Mouse (Mus musculus): ENCODE data around the gene Zc3h7a. TPM values are rescaled to one million over a fixed set of nuclear protein-coding genes. Genes with fewer than 3 reads are reported as not detected.
A peak's percentile ranks its signal among the peaks of the same experiment; 100 is the strongest.

Zc3h7a gene
- polyA plus RNA-seq, 1 experiment from 2014 or later, result 37.4 TPM

- Histone ChIP-seq H3K4me1 (replicated peaks; ENCODE audit: control insufficient read depth, insufficient read depth) (0 out of 2 replicates have a peak, but pooled peaks cover 2% of the 10 kb centered on the region), H3K27me3 (ENCODE audit: control insufficient read depth, insufficient read depth, low read length) (no peaks in the 10 kb centered on the region), H3K36me3 (ENCODE audit: control insufficient read depth, insufficient read depth, low read length) (peaks cover 11% of the 10 kb centered on the region), H3K9ac (ENCODE audit: low read length) (peak overlapping the region; percentile 98), H3K9me3 (ENCODE audit: control insufficient read depth, low read length) (no peaks in the 10 kb centered on the region), H3K27ac (replicated peaks) (peak overlapping the region; percentile 95), H3K4me3 (ENCODE audit: low read depth, low read length) (peak overlapping the region; percentile 96), H3K4me2 (replicated peaks; ENCODE audit: low read depth) (peak overlapping the region; percentile 90)
- ATAC-seq (ENCODE audit: low FRiP score, low TSS enrichment) (no peak), DNase-seq (ENCODE audit: low spot score) (no peak)
- no peak for TF ChIP-seq EP300 (optimal IDR thresholded peaks at IDR 0.05)
- no peak for TF ChIP-seq CTCF (IDR thresholded peaks at IDR 0.05; ENCODE audit: low read depth)
- under 1% methylated on average over 34 of the region's 34 CpGs for WGBS
These were observed 42.5 kb downstream of the Zc3h7a start for GRCm38 (mm10) chr16:11133476-11134347.

GRCm38 (mm10) chr16:11132839-11133238 is 43.4 kb downstream of the Zc3h7a start:
- H3K4me1 ChIP-seq (replicated peaks; ENCODE audit: control insufficient read depth, insufficient read depth), result 0 out of 2 replicates have a peak, but pooled peaks cover 2% of the 10 kb centered on the region
- H3K36me3 ChIP-seq (ENCODE audit: control insufficient read depth, insufficient read depth, low read length), result peaks cover 11% of the 10 kb centered on the region
- 7% methylated on average over 2 of the region's 2 CpGs for WGBS
- H3K27me3 ChIP-seq (ENCODE audit: control insufficient read depth, insufficient read depth, low read length), result no peaks in the 10 kb centered on the region
- no peak for DNase-seq (ENCODE audit: low spot score)
- H3K9me3 ChIP-seq (ENCODE audit: control insufficient read depth, low read length), result no peaks in the 10 kb centered on the region
- no peak for ATAC-seq (ENCODE audit: low FRiP score, low TSS enrichment)
- H3K4me3 ChIP-seq (ENCODE audit: low read depth, low read length), result peak overlapping the region; percentile 96; the same call in 1 of the 2 replicates
- H3K27ac ChIP-seq (replicated peaks), result no peak overlapping the region
- TF ChIP-seq EP300 (optimal IDR thresholded peaks at IDR 0.05), result no peak
- TF ChIP-seq CTCF (IDR thresholded peaks at IDR 0.05; ENCODE audit: low read depth), result no peak
- no peak overlapping the region for H3K9ac ChIP-seq (ENCODE audit: low read length)
- peak overlapping the region; percentile 90 for H3K4me2 ChIP-seq (replicated peaks; ENCODE audit: low read depth)

DNA sequence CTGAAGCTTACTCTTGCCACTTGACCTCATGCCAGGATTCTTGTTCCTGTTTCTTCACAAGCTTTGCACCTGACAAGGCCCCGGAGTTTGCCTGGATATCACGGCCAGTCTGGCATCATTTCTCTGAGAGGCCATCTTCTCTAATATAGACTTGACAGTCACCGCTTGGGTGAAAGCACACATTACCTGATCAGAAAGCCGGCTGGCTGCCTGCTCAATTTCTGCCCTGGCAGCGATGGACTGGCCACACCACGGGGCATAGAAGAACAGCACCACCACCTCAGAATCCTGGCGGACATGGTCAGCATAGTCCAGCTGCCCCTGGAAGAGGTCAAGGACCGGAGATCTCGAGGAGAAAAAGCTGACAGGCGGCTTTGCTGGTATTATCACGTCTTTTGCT is 47.9 kb downstream of the Zc3h7a start:
- Histone ChIP-seq H3K36me3 (ENCODE audit: control insufficient read depth, insufficient read depth, low read length) (no peaks in the 10 kb centered on the region), H3K4me2 (replicated peaks; ENCODE audit: low read depth) (no peak overlapping the region), H3K9ac (ENCODE audit: low read length) (no peak overlapping the region), H3K27ac (replicated peaks) (no peak overlapping the region), H3K27me3 (ENCODE audit: control insufficient read depth, insufficient read depth, low read length) (no peaks in the 10 kb centered on the region), H3K4me1 (replicated peaks; ENCODE audit: control insufficient read depth, insufficient read depth) (0 out of 2 replicates have a peak, but pooled peaks cover 2% of the 10 kb centered on the region), H3K9me3 (ENCODE audit: control insufficient read depth, low read length) (no peaks in the 10 kb centered on the region), H3K4me3 (ENCODE audit: low read depth, low read length) (no peak overlapping the region)
- TF ChIP-seq EP300 (optimal IDR thresholded peaks at IDR 0.05) (no peak), CTCF (IDR thresholded peaks at IDR 0.05; ENCODE audit: low read depth) (no peak)
- DNase-seq (ENCODE audit: low spot score), result no peak
- 89% methylated on average over 11 of the region's 11 CpGs for WGBS
- no peak for ATAC-seq (ENCODE audit: low FRiP score, low TSS enrichment)

GRCm38 (mm10) chr16:11125371-11125770 is 50.8 kb downstream of the Zc3h7a start:
- Histone ChIP-seq H3K36me3 (ENCODE audit: control insufficient read depth, insufficient read depth, low read length) (no peaks in the 10 kb centered on the region; the same call in 1 of the 2 replicates), H3K4me3 (ENCODE audit: low read depth, low read length) (no peak overlapping the region), H3K27ac (replicated peaks) (no peak overlapping the region), H3K4me2 (replicated peaks; ENCODE audit: low read depth) (no peak overlapping the region), H3K27me3 (ENCODE audit: control insufficient read depth, insufficient read depth, low read length) (no peaks in the 10 kb centered on the region), H3K9ac (ENCODE audit: low read length) (no peak overlapping the region), H3K9me3 (ENCODE audit: control insufficient read depth, low read length) (no peaks in the 10 kb centered on the region), H3K4me1 (replicated peaks; ENCODE audit: control insufficient read depth, insufficient read depth) (no peaks in the 10 kb centered on the region)
- no peak for TF ChIP-seq EP300 (optimal IDR thresholded peaks at IDR 0.05)
- no peak for TF ChIP-seq CTCF (IDR thresholded peaks at IDR 0.05; ENCODE audit: low read depth)
- DNase-seq (ENCODE audit: low spot score), result no peak
- no peak for ATAC-seq (ENCODE audit: low FRiP score, low TSS enrichment)
- WGBS, result 87% methylated on average over 2 of the region's 2 CpGs

DNA sequence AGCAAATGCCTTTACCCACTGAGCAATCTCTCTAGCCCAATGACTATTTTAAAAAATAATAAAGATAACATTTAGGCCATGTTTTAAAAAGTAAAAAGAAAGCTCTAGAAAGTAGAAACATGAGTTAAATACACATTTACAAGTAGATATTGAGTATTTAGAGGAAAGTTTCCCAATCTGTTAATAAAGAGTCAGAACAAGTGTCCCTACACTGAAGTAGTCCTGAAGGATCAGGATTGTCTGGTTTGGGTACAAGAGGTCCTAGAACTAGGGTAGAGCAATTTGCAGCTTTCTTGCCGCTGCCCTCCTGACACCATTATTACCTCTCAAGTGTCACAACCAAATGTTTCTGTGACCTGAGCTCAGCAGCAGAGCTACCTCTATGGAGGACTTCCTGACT is 52.1 kb downstream of the Zc3h7a start:
- peaks cover 10% of the 10 kb centered on the region for H3K36me3 ChIP-seq (ENCODE audit: control insufficient read depth, insufficient read depth, low read length)
- no peak overlapping the region for H3K27ac ChIP-seq (replicated peaks)
- no peaks in the 10 kb centered on the region for H3K27me3 ChIP-seq (ENCODE audit: control insufficient read depth, insufficient read depth, low read length)
- no peak overlapping the region for H3K4me2 ChIP-seq (replicated peaks; ENCODE audit: low read depth)
- DNase-seq (ENCODE audit: low spot score) (no peak), ATAC-seq (ENCODE audit: low FRiP score, low TSS enrichment) (no peak)
- 88% methylated on average over 1 of the region's 1 CpGs for WGBS
- H3K4me3 ChIP-seq (ENCODE audit: low read depth, low read length), result no peak overlapping the region
- H3K4me1 ChIP-seq (replicated peaks; ENCODE audit: control insufficient read depth, insufficient read depth), result no peaks in the 10 kb centered on the region
- H3K9ac ChIP-seq (ENCODE audit: low read length), result no peak overlapping the region
- no peak for TF ChIP-seq CTCF (IDR thresholded peaks at IDR 0.05; ENCODE audit: low read depth)
- no peak for TF ChIP-seq EP300 (optimal IDR thresholded peaks at IDR 0.05)
- H3K9me3 ChIP-seq (ENCODE audit: control insufficient read depth, low read length), result no peaks in the 10 kb centered on the region

- Histone ChIP-seq H3K27ac (replicated peaks) (no peak overlapping the region), H3K27me3 (ENCODE audit: control insufficient read depth, insufficient read depth, low read length) (no peaks in the 10 kb centered on the region), H3K9me3 (ENCODE audit: control insufficient read depth, low read length) (no peaks in the 10 kb centered on the region), H3K36me3 (ENCODE audit: control insufficient read depth, insufficient read depth, low read length) (peaks cover 10% of the 10 kb centered on the region), H3K9ac (ENCODE audit: low read length) (no peak overlapping the region), H3K4me1 (replicated peaks; ENCODE audit: control insufficient read depth, insufficient read depth) (no peaks in the 10 kb centered on the region), H3K4me3 (ENCODE audit: low read depth, low read length) (no peak overlapping the region), H3K4me2 (replicated peaks; ENCODE audit: low read depth) (no peak overlapping the region)
- DNase-seq (ENCODE audit: low spot score) (no peak), ATAC-seq (ENCODE audit: low FRiP score, low TSS enrichment) (no peak)
- WGBS, result 88% methylated on average over 2 of the region's 2 CpGs
- TF ChIP-seq CTCF (IDR thresholded peaks at IDR 0.05; ENCODE audit: low read depth), result no peak
- no peak for TF ChIP-seq EP300 (optimal IDR thresholded peaks at IDR 0.05)
These were observed 53.6 kb downstream of the Zc3h7a start for GRCm38 (mm10) chr16:11122625-11123024.

Measured in stomach, postnatal 0 days (tissue).